Mouse (Mus musculus): ENCODE data around the gene Tlcd1. TPM values are rescaled to one million over a fixed set of nuclear protein-coding genes. Genes with fewer than 3 reads are reported as not detected.
A peak's percentile ranks its signal among the peaks of the same experiment; 100 is the strongest.

The Tlcd1 gene
- polyA plus RNA-seq, 1 experiment from 2014 or later = 13.5 TPM

DNA sequence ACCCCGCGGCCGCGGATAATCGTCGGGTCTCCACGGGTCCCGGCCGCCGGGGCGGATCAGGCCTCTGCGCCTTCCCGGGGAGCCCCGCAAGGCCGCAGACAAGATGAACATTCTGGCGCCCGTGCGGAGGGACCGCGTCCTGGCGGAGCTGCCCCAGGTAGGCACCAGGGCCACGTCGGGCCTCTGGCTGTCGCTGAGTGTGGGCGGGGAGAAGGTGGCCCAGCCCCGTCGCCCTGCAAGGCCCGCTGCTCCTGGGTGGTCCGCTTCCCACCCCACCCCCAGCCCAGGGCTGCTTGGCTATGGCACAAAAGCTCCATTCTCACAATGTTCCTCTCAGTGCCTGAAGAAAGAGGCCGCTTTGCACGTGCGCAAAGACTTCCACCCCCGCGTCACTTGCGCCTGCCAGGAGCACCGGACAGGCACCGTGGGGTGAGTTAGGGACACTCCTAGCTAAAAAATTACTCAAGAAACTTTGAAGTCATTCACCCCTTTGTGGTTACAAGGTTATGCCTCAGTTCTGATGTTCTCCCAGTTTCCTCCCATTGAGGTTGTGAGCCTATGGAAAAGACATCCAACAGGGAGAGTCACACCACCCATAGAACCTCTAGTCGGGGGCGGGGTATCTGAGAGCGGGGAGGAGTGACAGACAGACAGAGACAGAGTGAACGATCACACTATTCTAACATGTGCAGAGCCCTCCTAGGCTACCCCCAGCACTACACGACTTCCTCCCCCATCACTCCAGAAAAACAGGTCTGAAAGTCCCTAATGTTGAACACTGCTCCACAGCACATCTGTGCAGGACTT lies 12.9 kb downstream of the Tlcd1 start:
- Histone ChIP-seq H3K36me3 (peaks cover 24% of the 10 kb centered on the region), H3K27ac (peak overlapping the region; percentile 97), H3K9ac (peak overlapping the region; percentile 80), H3K4me1 (replicated peaks) (peaks cover 21% of the 10 kb centered on the region), H3K27me3 (no peaks in the 10 kb centered on the region), H3K4me3 (peak overlapping the region; percentile 60), H3K9me3 (replicated peaks) (no peaks in the 10 kb centered on the region), H3K4me2 (peak overlapping the region; percentile 81)
- WGBS = under 1% methylated on average over 42 of the region's 42 CpGs
- peak; percentile 83 for ATAC-seq (replicated peaks; ENCODE audit: insufficient number of reproducible peaks, insufficient read depth, low FRiP score, low read depth)

DNA sequence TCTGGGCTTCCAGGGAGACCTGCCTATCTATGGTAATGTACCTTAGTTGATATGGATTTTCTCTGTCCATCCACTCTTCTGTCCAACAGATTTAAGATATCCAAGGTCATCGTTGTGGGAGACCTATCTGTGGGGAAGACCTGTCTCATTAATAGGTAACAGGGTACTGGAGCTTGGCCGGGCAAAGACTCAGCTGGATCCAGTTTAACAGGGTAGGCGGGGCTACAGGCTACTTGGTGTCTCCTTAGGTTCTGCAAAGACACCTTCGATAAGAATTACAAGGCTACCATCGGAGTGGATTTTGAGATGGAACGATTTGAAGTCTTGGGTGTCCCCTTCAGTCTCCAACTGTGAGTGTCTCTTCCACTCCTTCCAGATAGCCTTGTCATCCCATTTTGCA lies 13.5 kb downstream of the Tlcd1 start:
- no peak for ATAC-seq (replicated peaks; ENCODE audit: insufficient number of reproducible peaks, insufficient read depth, low FRiP score, low read depth)
- no peaks in the 10 kb centered on the region for H3K9me3 ChIP-seq (replicated peaks)
- H3K4me1 ChIP-seq (replicated peaks) = peaks cover 26% of the 10 kb centered on the region
- peaks cover 24% of the 10 kb centered on the region for H3K36me3 ChIP-seq
- H3K4me2 ChIP-seq = peak overlapping the region; percentile 81
- peak overlapping the region; percentile 60; the same call in 1 of the 2 replicates for H3K4me3 ChIP-seq
- no peak overlapping the region for H3K9ac ChIP-seq
- H3K27me3 ChIP-seq = no peaks in the 10 kb centered on the region
- 67% methylated on average over 6 of the region's 6 CpGs for WGBS
- H3K27ac ChIP-seq = peak overlapping the region; percentile 97

- H3K36me3 ChIP-seq = peaks cover 24% of the 10 kb centered on the region
- H3K4me1 ChIP-seq (replicated peaks) = peaks cover 33% of the 10 kb centered on the region
- no peaks in the 10 kb centered on the region for H3K27me3 ChIP-seq
- no peak for ATAC-seq (replicated peaks; ENCODE audit: insufficient number of reproducible peaks, insufficient read depth, low FRiP score, low read depth)
- H3K4me3 ChIP-seq = peak within 1 kb of the TSS; percentile 63
- no peak within 1 kb of the TSS for H3K27ac ChIP-seq
- H3K9ac ChIP-seq = no peak within 1 kb of the TSS
- H3K9me3 ChIP-seq (replicated peaks) = no peaks in the 10 kb centered on the region
- peak within 1 kb of the TSS; percentile 89 for H3K4me2 ChIP-seq
- WGBS = 45% methylated on average over 1 of the region's 1 CpGs
Observed at GRCm38 (mm10) chr11:78193113-78193512, 16.6 kb downstream of the Tlcd1 start, which contains the start of gene Proca1. Gene Proca1 (plus strand): TSS chr11:78193392.

- Histone ChIP-seq H3K27ac (peak overlapping the region; percentile 41; the same call in 1 of the 2 replicates), H3K9me3 (replicated peaks) (no peaks in the 10 kb centered on the region), H3K4me1 (replicated peaks) (peaks cover 24% of the 10 kb centered on the region), H3K9ac (peak overlapping the region; percentile 58), H3K27me3 (no peaks in the 10 kb centered on the region), H3K4me2 (peak overlapping the region; percentile 89), H3K4me3 (peak overlapping the region; percentile 63), H3K36me3 (peaks cover 24% of the 10 kb centered on the region)
- WGBS = 4% methylated on average over 30 of the region's 30 CpGs
- ATAC-seq (replicated peaks; ENCODE audit: insufficient number of reproducible peaks, insufficient read depth, low FRiP score, low read depth) = peak; percentile 72
Observed at GRCm38 (mm10) chr11:78194411-78195100, 18.0 kb downstream of the Tlcd1 start.

DNA sequence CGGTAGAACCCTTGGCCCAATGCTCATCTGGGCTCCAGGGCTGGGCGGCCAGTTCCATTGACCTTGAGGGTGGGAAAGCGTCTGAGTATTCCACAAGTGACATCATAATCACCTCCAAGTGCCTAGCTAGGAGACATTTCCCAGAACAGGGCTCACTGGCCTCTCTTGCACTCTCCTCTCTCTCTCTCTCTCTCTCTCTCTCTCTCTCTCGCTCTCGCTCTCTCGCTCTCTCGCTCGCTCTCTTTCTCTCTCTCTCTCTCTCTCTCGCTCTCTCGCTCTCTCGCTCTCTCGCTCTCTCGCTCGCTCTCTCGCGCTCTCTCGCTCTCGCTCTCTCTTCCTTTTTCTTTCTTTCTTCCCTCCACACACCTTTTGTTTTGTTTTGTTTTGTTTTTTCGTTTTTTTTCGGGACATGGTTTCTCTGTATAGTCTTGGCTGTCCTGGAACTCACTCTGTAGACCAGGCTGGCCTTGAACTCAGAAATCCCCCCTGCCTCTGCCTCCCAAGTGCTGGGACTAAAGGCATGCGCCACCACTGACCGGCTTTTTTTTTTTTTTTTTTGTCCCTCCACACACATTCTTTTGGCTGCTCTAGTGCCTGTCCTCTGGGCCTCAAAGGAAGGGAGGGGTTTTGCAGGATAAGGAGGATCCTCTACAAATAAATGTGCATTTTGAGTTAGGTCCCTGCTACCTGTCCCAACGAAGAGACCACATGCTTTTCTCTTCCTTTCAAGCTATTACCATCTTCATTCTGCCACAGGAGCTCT lies 18.8 kb downstream of the Tlcd1 start:
- Histone ChIP-seq H3K9me3 (replicated peaks) (no peaks in the 10 kb centered on the region), H3K9ac (peak overlapping the region; percentile 58), H3K4me1 (replicated peaks) (peaks cover 18% of the 10 kb centered on the region), H3K27ac (peak overlapping the region; percentile 41; the same call in 1 of the 2 replicates), H3K4me2 (peak overlapping the region; percentile 89), H3K4me3 (peak overlapping the region; percentile 63), H3K36me3 (peaks cover 24% of the 10 kb centered on the region), H3K27me3 (no peaks in the 10 kb centered on the region)
- 50% methylated on average over 23 of the region's 23 CpGs for WGBS
- no peak for ATAC-seq (replicated peaks; ENCODE audit: insufficient number of reproducible peaks, insufficient read depth, low FRiP score, low read depth)

DNA sequence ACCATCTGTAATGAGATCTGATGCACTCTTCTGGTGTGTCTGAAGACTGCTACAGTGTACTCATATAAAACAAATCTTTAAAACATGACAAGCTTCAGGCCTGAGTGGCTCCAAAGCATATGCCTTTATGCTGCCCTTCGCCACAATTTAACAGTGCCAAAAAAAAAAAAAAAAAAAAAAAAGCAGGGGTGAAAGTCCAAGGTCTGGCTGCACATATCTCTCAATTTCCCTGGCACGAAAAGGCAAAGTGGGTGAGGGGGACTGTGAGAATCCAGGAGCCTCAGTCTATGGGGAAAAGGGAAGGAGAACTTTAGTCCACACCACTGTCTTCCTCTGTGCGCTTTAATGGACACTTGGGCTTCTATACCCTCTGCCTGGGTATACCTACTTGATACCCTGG lies 25.9 kb downstream of the Tlcd1 start:
- H3K9me3 ChIP-seq (replicated peaks) = no peaks in the 10 kb centered on the region
- no peaks in the 10 kb centered on the region for H3K4me1 ChIP-seq (replicated peaks)
- H3K27me3 ChIP-seq = no peaks in the 10 kb centered on the region
- H3K4me3 ChIP-seq = no peak overlapping the region
- ATAC-seq (replicated peaks; ENCODE audit: insufficient number of reproducible peaks, insufficient read depth, low FRiP score, low read depth) = no peak
- H3K4me2 ChIP-seq = no peak overlapping the region
- H3K27ac ChIP-seq = no peak overlapping the region
- no peak overlapping the region for H3K9ac ChIP-seq
- peaks cover 26% of the 10 kb centered on the region for H3K36me3 ChIP-seq
- WGBS = 91% methylated on average over 3 of the region's 3 CpGs

DNA sequence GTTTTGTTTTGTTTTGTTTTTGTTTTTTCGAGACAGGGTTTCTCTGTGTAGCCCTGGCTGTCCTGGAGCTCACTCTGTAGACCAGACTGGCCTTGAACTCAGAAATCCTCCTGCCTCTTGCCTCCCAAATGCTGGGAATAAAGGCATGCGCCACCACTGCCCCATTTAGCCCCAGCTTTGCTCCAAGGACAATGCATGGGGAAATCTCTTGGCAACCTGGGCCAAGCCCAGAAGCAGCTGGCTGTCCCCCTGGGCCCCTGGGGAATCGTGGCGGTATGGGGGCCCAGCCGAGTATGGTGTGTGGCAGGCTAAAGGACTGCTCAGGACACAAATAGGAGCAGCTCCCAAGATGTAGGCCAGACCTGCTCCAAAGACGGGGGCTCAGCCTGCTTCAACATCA lies 27.8 kb downstream of the Tlcd1 start:
- no peak overlapping the region for H3K4me3 ChIP-seq
- ATAC-seq (replicated peaks; ENCODE audit: insufficient number of reproducible peaks, insufficient read depth, low FRiP score, low read depth) = no peak
- 80% methylated on average over 6 of the region's 6 CpGs for WGBS
- no peak overlapping the region for H3K27ac ChIP-seq
- H3K9ac ChIP-seq = no peak overlapping the region
- H3K27me3 ChIP-seq = no peaks in the 10 kb centered on the region
- H3K4me1 ChIP-seq (replicated peaks) = no peaks in the 10 kb centered on the region
- H3K36me3 ChIP-seq = peaks cover 46% of the 10 kb centered on the region
- H3K4me2 ChIP-seq = no peak overlapping the region
- no peaks in the 10 kb centered on the region for H3K9me3 ChIP-seq (replicated peaks)

GRCm38 (mm10) chr11:78205361-78206206 lies 29.1 kb downstream of the Tlcd1 start:
- H3K4me2 ChIP-seq = no peak overlapping the region
- peaks cover 58% of the 10 kb centered on the region for H3K36me3 ChIP-seq
- no peaks in the 10 kb centered on the region for H3K9me3 ChIP-seq (replicated peaks)
- H3K4me1 ChIP-seq (replicated peaks) = no peaks in the 10 kb centered on the region
- no peak overlapping the region for H3K9ac ChIP-seq
- 82% methylated on average over 13 of the region's 13 CpGs for WGBS
- H3K27me3 ChIP-seq = no peaks in the 10 kb centered on the region
- no peak for ATAC-seq (replicated peaks; ENCODE audit: insufficient number of reproducible peaks, insufficient read depth, low FRiP score, low read depth)
- H3K27ac ChIP-seq = no peak overlapping the region
- no peak overlapping the region for H3K4me3 ChIP-seq

- Histone ChIP-seq H3K4me1 (replicated peaks) (no peaks in the 10 kb centered on the region), H3K9me3 (replicated peaks) (no peaks in the 10 kb centered on the region), H3K9ac (no peak overlapping the region), H3K36me3 (peaks cover 73% of the 10 kb centered on the region), H3K4me3 (no peak overlapping the region), H3K27me3 (no peaks in the 10 kb centered on the region), H3K27ac (no peak overlapping the region), H3K4me2 (no peak overlapping the region)
- 89% methylated on average over 7 of the region's 7 CpGs for WGBS
- ATAC-seq (replicated peaks; ENCODE audit: insufficient number of reproducible peaks, insufficient read depth, low FRiP score, low read depth) = no peak
Observed at GRCm38 (mm10) chr11:78207190-78207589, 30.7 kb downstream of the Tlcd1 start.

GRCm38 (mm10) chr11:78209886-78210285 lies 33.4 kb downstream of the Tlcd1 start:
- WGBS = 86% methylated on average over 6 of the region's 6 CpGs

More at GRCm38 (mm10) chr11:78209886-78210285, 33.4 kb downstream of the Tlcd1 start:
- Histone ChIP-seq H3K27ac (no peak overlapping the region), H3K4me3 (no peak overlapping the region), H3K9ac (no peak overlapping the region), H3K27me3 (no peaks in the 10 kb centered on the region), H3K9me3 (replicated peaks) (no peaks in the 10 kb centered on the region), H3K36me3 (peaks cover 97% of the 10 kb centered on the region), H3K4me2 (no peak overlapping the region), H3K4me1 (replicated peaks) (no peaks in the 10 kb centered on the region)
- no peak for ATAC-seq (replicated peaks; ENCODE audit: insufficient number of reproducible peaks, insufficient read depth, low FRiP score, low read depth)

All from heart, embryonic 15.5 days (tissue).